In genomic region chr5:4770609-4771008, GRCm38 (mm10) we compare ENCODE assay signal across 31 mouse cellular contexts. TPM values are rescaled to one million over a fixed set of nuclear protein-coding genes. Genes with fewer than 3 reads are reported as not detected.
"Had no signal": no experiment of that assay in that cellular context is flagged by ENCODE, and none has a peak within 500 bp of the region (broad histone marks: within the 10 kb centered on the region; RNA-seq: fewer than 3 reads in every experiment).

No protein-coding gene starts in this region.

- H3K9me3 ChIP-seq: heart, embryonic 12.5 days; heart, embryonic 13.5 days; heart, embryonic 15.5 days; hindbrain, embryonic 10.5 days; hindbrain, embryonic 12.5 days; hindbrain, embryonic 13.5 days; hindbrain, embryonic 15.5 days; intestine, embryonic 15.5 days; kidney, embryonic 15.5 days had no signal

- H3K4me2 ChIP-seq: heart, embryonic 11.5 days; heart, embryonic 12.5 days; heart, embryonic 13.5 days; heart, embryonic 15.5 days; hindbrain, embryonic 12.5 days; hindbrain, embryonic 13.5 days; hindbrain, embryonic 14.5 days; hindbrain, embryonic 15.5 days; intestine, embryonic 15.5 days; kidney, embryonic 15.5 days had no signal

- H3K27me3 ChIP-seq: heart, embryonic 12.5 days; heart, embryonic 13.5 days; heart, embryonic 15.5 days; hindbrain, embryonic 12.5 days; hindbrain, embryonic 13.5 days; hindbrain, embryonic 15.5 days; intestine, embryonic 15.5 days; kidney, embryonic 15.5 days had no signal

- H3K36me3 ChIP-seq: heart, embryonic 12.5 days; heart, embryonic 13.5 days; heart, embryonic 15.5 days; hindbrain, embryonic 10.5 days; hindbrain, embryonic 12.5 days; hindbrain, embryonic 13.5 days; hindbrain, embryonic 15.5 days; intestine, embryonic 15.5 days; kidney, embryonic 15.5 days had no signal

- H3K9ac ChIP-seq: heart, embryonic 12.5 days; heart, embryonic 13.5 days; heart, embryonic 15.5 days; hindbrain, embryonic 12.5 days; hindbrain, embryonic 13.5 days; hindbrain, embryonic 14.5 days; hindbrain, embryonic 15.5 days; intestine, embryonic 15.5 days; kidney, embryonic 15.5 days had no signal

- H3K27ac ChIP-seq: heart, embryonic 13.5 days; heart, embryonic 15.5 days; hindbrain, embryonic 10.5 days; hindbrain, embryonic 12.5 days; hindbrain, embryonic 13.5 days; hindbrain, embryonic 14.5 days; hindbrain, embryonic 15.5 days; hindbrain, postnatal 0 days; intestine, embryonic 15.5 days; kidney, embryonic 15.5 days; kidney, postnatal 0 days; layer of hippocampus, adult 2 months; left cerebral cortex, adult 2 months had no signal

- DNase-seq: heart, postnatal 10 days; heart, postnatal 14 days; heart, postnatal 36 days; kidney, adult 11 months; kidney, adult 18-20 months; kidney, adult 2 months; kidney, adult 8-10 months; kidney, adult 9 months; kidney, postnatal 10 days; kidney, postnatal 14 days; kidney, postnatal 25 days; kidney, postnatal 36 days; kidney, postnatal 4 days; layer of hippocampus, adult 9-11 months; layer of hippocampus, postnatal 36 days had no signal

- H3K4me1 ChIP-seq: intestine, embryonic 15.5 days; kidney, embryonic 15.5 days had no signal

- H3K4me3 ChIP-seq: heart, embryonic 12.5 days; heart, embryonic 13.5 days; heart, embryonic 15.5 days; hindbrain, embryonic 10.5 days; hindbrain, embryonic 12.5 days; hindbrain, embryonic 13.5 days; hindbrain, embryonic 15.5 days; intestine, embryonic 15.5 days; kidney, embryonic 15.5 days; layer of hippocampus, adult 2 months; left cerebral cortex, adult 2 months had no signal

RNA-seq across cellular contexts. Expression of gene Fzd1, which starts 12.8 kb away (rescaled TPM):
- polyA plus RNA-seq: inflammation-experienced regulatory T-cells, adult 6 months had no signal
